Mouse (Mus musculus): ENCODE data around the gene Ddx20. TPM values are rescaled to one million over a fixed set of nuclear protein-coding genes. Genes with fewer than 3 reads are reported as not detected.
A peak's percentile ranks its signal among the peaks of the same experiment; 100 is the strongest.

The Ddx20 gene
- total and polyA plus RNA-seq, 3 experiments, result 31.6 to 66.8 (median 37.3) TPM

DNA sequence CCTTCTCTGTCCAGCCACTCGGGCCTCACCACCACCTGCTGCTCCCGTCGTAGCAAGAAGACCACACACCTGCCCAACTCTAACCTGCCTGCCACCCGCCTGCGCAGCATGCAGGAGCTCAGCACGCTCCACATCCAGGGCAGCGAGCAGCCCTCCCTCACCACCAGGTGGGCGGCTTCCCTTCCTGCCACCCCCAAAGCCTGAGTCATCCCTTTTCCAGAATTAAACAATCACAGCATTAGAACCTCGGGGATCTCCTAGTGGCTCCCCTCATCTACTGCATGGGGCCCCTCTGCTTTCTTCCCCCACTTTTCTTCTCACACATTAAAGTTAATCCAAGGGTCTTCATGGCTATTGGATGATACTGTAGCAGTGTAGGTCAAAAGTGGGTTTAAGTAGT lies 19.2 kb downstream of the Ddx20 start:
- no peak overlapping the region for H3K27ac ChIP-seq (ENCODE audit: control insufficient read depth, low read depth, low read length)
- H3K9me3 ChIP-seq (replicated peaks; ENCODE audit: insufficient read depth, low read length), result no peaks in the 10 kb centered on the region
- H3K4me1 ChIP-seq (ENCODE audit: control insufficient read depth in 1 of 2, insufficient read depth in 2 of 2, low read length in 2 of 2), result 0 out of 4 replicates have a peak, but pooled peaks cover 0 to 4% of the 10 kb centered on the region in 2 experiments
- H3K9ac ChIP-seq (ENCODE audit: control insufficient read depth, low read depth, low read length, poor library complexity, severe bottlenecking), result no peak overlapping the region
- H3K27me3 ChIP-seq (ENCODE audit: control insufficient read depth in 1 of 2, insufficient read depth in 2 of 2, low read length in 2 of 2), result no peaks in the 10 kb centered on the region
- no peak overlapping the region for H3K4me3 ChIP-seq (ENCODE audit: control insufficient read depth in 1 of 2, insufficient read depth in 1 of 2, low read depth in 2 of 2, low read length in 2 of 2)
- TF ChIP-seq MAZ (IDR thresholded peaks at IDR 0.05; ENCODE audit: low read depth, low read length), result no peak
- TF ChIP-seq GABPA (IDR thresholded peaks at IDR 0.05; ENCODE audit: low read depth, low read length), result no peak
- TF ChIP-seq ZMIZ1 (IDR thresholded peaks at IDR 0.05; ENCODE audit: low read depth, low read length), result no peak
- TF ChIP-seq NRF1 (IDR thresholded peaks at IDR 0.05; ENCODE audit: insufficient read depth, low read depth, low read length, poor library complexity, severe bottlenecking), result no peak
- no peak for TF ChIP-seq SIN3A (IDR thresholded peaks at IDR 0.05; ENCODE audit: low read length)
- no peak for TF ChIP-seq TBP (IDR thresholded peaks at IDR 0.05; ENCODE audit: low read depth, low read length)
- no peak for TF ChIP-seq POLR2AphosphoS5 (IDR thresholded peaks at IDR 0.05; ENCODE audit: borderline replicate concordance, low read depth, low read length)
- TF ChIP-seq MYB (IDR thresholded peaks at IDR 0.05; ENCODE audit: low read depth, low read length), result no peak
- no peak for TF ChIP-seq RAD21 (IDR thresholded peaks at IDR 0.05; ENCODE audit: low read depth, low read length)
- TF ChIP-seq ETS1 (IDR thresholded peaks at IDR 0.05; ENCODE audit: low read depth, low read length), result no peak
- H3K79me2 ChIP-seq (ENCODE audit: control insufficient read depth, insufficient read depth, low read length, poor library complexity), result no peaks in the 10 kb centered on the region
- no peak for DNase-seq (ENCODE audit: low read depth, low spot score)
- H3K36me3 ChIP-seq (ENCODE audit: control insufficient read depth in 1 of 2, insufficient read depth in 2 of 2, low read length in 2 of 2), result peaks cover 0 to 3% of the 10 kb centered on the region in 2 experiments; a peak in 1 of 4 replicates

- Histone ChIP-seq H3K9ac (ENCODE audit: control insufficient read depth, low read depth, low read length, poor library complexity, severe bottlenecking) (no peak overlapping the region), H3K27me3 (ENCODE audit: control insufficient read depth in 1 of 2, insufficient read depth in 2 of 2, low read length in 2 of 2) (no peaks in the 10 kb centered on the region), H3K36me3 (ENCODE audit: control insufficient read depth in 1 of 2, insufficient read depth in 2 of 2, low read length in 2 of 2) (peaks cover 0 to 3% of the 10 kb centered on the region in 2 experiments; a peak in 1 of 4 replicates), H3K79me2 (ENCODE audit: control insufficient read depth, insufficient read depth, low read length, poor library complexity) (no peaks in the 10 kb centered on the region), H3K4me1 (ENCODE audit: control insufficient read depth in 1 of 2, insufficient read depth in 2 of 2, low read length in 2 of 2) (0 out of 4 replicates have a peak, but pooled peaks cover 0 to 4% of the 10 kb centered on the region in 2 experiments), H3K4me3 (ENCODE audit: control insufficient read depth in 1 of 2, insufficient read depth in 1 of 2, low read depth in 2 of 2, low read length in 2 of 2) (no peak overlapping the region), H3K9me3 (replicated peaks; ENCODE audit: insufficient read depth, low read length) (no peaks in the 10 kb centered on the region), H3K27ac (ENCODE audit: control insufficient read depth, low read depth, low read length) (no peak overlapping the region)
- no peak for DNase-seq (ENCODE audit: low read depth, low spot score)
- TF ChIP-seq HCFC1 (IDR thresholded peaks at IDR 0.05; ENCODE audit: low read depth, low read length) (no peak), MAFK (IDR thresholded peaks at IDR 0.05; ENCODE audit: borderline replicate concordance, low read depth, low read length) (no peak), MAZ (IDR thresholded peaks at IDR 0.05; ENCODE audit: low read depth, low read length) (no peak)
Observed at GRCm38 (mm10) chr3:105666996-105667523, 20.3 kb downstream of the Ddx20 start.

GRCm38 (mm10) chr3:105665105-105665765 lies 22.1 kb downstream of the Ddx20 start:
- Histone ChIP-seq H3K79me2 (ENCODE audit: control insufficient read depth, insufficient read depth, low read length, poor library complexity) (no peaks in the 10 kb centered on the region), H3K4me3 (ENCODE audit: control insufficient read depth in 1 of 2, insufficient read depth in 1 of 2, low read depth in 2 of 2, low read length in 2 of 2) (no peak overlapping the region), H3K4me1 (ENCODE audit: control insufficient read depth in 1 of 2, insufficient read depth in 2 of 2, low read length in 2 of 2) (no peaks in the 10 kb centered on the region), H3K36me3 (ENCODE audit: control insufficient read depth in 1 of 2, insufficient read depth in 2 of 2, low read length in 2 of 2) (no peaks in the 10 kb centered on the region), H3K27ac (ENCODE audit: control insufficient read depth, low read depth, low read length) (no peak overlapping the region), H3K9ac (ENCODE audit: control insufficient read depth, low read depth, low read length, poor library complexity, severe bottlenecking) (no peak overlapping the region), H3K27me3 (ENCODE audit: control insufficient read depth in 1 of 2, insufficient read depth in 2 of 2, low read length in 2 of 2) (no peaks in the 10 kb centered on the region), H3K9me3 (replicated peaks; ENCODE audit: insufficient read depth, low read length) (no peaks in the 10 kb centered on the region)
- TF ChIP-seq EP300 (IDR thresholded peaks at IDR 0.05; ENCODE audit: low read depth in 1 of 2, low read length in 2 of 2) (0 out of 4 replicates have a peak, but pooled peaks of 1 of the 2 experiments have one; percentile 14), UBTF (IDR thresholded peaks at IDR 0.05; ENCODE audit: borderline replicate concordance, insufficient read depth, low read depth, low read length) (no peak), E2F4 (IDR thresholded peaks at IDR 0.05; ENCODE audit: borderline replicate concordance, low read depth, low read length) (no peak), ZKSCAN1 (IDR thresholded peaks at IDR 0.05; ENCODE audit: low read depth, low read length) (no peak), GABPA (IDR thresholded peaks at IDR 0.05; ENCODE audit: low read depth, low read length) (no peak)
- DNase-seq (ENCODE audit: low read depth, low spot score), result no peak

Measured in MEL (cell line).